Mouse (Mus musculus) embryonic facial prominence, embryonic 11.5 days (tissue): ENCODE data around the gene Cox7a2l. TPM values are rescaled to one million over a fixed set of nuclear protein-coding genes. Genes with fewer than 3 reads are reported as not detected.

ENCODE experiments used
- ATAC-seq: fragments of 200-750 bp; cut with Nextera tagmentation; replicated peaks from 2 replicates; pipeline ENCODE4 v1.8.0; 2017; ENCODE audit warnings: low read depth; ENCODE audit not compliant: insufficient number of reproducible peaks, low FRiP score, low TSS enrichment
- DNase-seq: peaks from one replicate; pipeline ENCODE4 v3.0.0-alpha.2; 2015; ENCODE audit warnings: low spot score
- H3K27ac ChIP-seq: fragments of 300-500 bp; sonication (generic); replicated peaks from 2 replicates; pipeline ENCODE4 v1.5.1; 2014; ENCODE audit warnings: mild to moderate bottlenecking, low read depth, low read length, control low read depth
- H3K27me3 ChIP-seq: fragments of 300-500 bp; sonication (generic); 2 replicates; pipeline ENCODE4 v1.6.1; 2014; ENCODE audit warnings: mild to moderate bottlenecking, low read length, moderate library complexity, mixed read lengths; ENCODE audit not compliant: control insufficient read depth, insufficient read depth
- H3K36me3 ChIP-seq: fragments of 300-500 bp; sonication (generic); replicated peaks from 2 replicates; pipeline ENCODE4 v1.6.1; 2014; ENCODE audit warnings: low read depth, mild to moderate bottlenecking, low read length, moderate library complexity, mixed read lengths; ENCODE audit not compliant: control insufficient read depth, insufficient read depth
- H3K4me1 ChIP-seq: fragments of 300-500 bp; sonication (generic); 2 replicates; pipeline ENCODE4 v1.6.1; 2014; ENCODE audit warnings: low read length, mixed read lengths; ENCODE audit not compliant: control insufficient read depth, insufficient read depth
- H3K4me2 ChIP-seq: fragments of 300-500 bp; sonication (generic); 2 replicates; pipeline ENCODE4 v1.6.1; 2014; ENCODE audit warnings: low read depth, mild to moderate bottlenecking, control low read depth, low read length, moderate library complexity
- H3K4me3 ChIP-seq: fragments of 300-500 bp; sonication (generic); 2 replicates; pipeline ENCODE4 v1.5.1; 2014; ENCODE audit warnings: low read depth, low read length, control low read depth
- H3K9ac ChIP-seq: fragments of 300-500 bp; sonication (generic); replicated peaks from 2 replicates; pipeline ENCODE4 v1.6.1; 2014; ENCODE audit warnings: mild to moderate bottlenecking, control low read depth, low read length
- H3K9me3 ChIP-seq: fragments of 300-500 bp; sonication (generic); replicated peaks from 2 replicates; pipeline ENCODE4 v1.6.1; 2016; ENCODE audit warnings: mild to moderate bottlenecking, low read length, inconsistent platforms, mixed read lengths; ENCODE audit not compliant: control insufficient read depth
- WGBS: fragments of 180-500 bp; shearing (Covaris S2); extraction: QIAGEN DNeasy Blood & Tissue Kit; methylation state at CpG from one replicate; pipeline ENCODE4 v1.1.7; 2014; 5-methylcytosine and 5-hydroxymethylcytosine counted together
- polyA plus RNA-seq: library from polyadenylated mRNA; unstranded; fragments of >200 nt; fragmentation: Nextera tagmentation; extraction: Ambion mirVana; gene quantifications from 2 replicates; pipeline ENCODE4 v1.2.1, GENCODE M21; 2014

The Cox7a2l gene
- polyA plus RNA-seq, 1 experiment from 2014 or later = 164 TPM

- Histone ChIP-seq H3K27ac (no peak overlapping the region), H3K9me3 (no peaks in the 10 kb centered on the region), H3K36me3 (no peaks in the 10 kb centered on the region), H3K9ac (no peak overlapping the region), H3K4me3 (no peak overlapping the region), H3K27me3 (no peaks in the 10 kb centered on the region), H3K4me2 (no peak overlapping the region), H3K4me1 (no peaks in the 10 kb centered on the region)
- no peak for ATAC-seq
- no peak for DNase-seq
- 93% methylated on average over 7 of the region's 7 CpGs for WGBS
These were observed 37.9 kb upstream of the Cox7a2l start for GRCm38 (mm10) chr17:83554997-83555396.

- Histone ChIP-seq H3K4me1 (peaks cover 3% of the 10 kb centered on the region), H3K9me3 (no peaks in the 10 kb centered on the region), H3K4me2 (no peak overlapping the region), H3K4me3 (no peak overlapping the region), H3K27ac (no peak overlapping the region), H3K36me3 (no peaks in the 10 kb centered on the region), H3K9ac (no peak overlapping the region), H3K27me3 (peaks cover 19% of the 10 kb centered on the region)
- ATAC-seq = no peak
- no peak for DNase-seq
- WGBS = 24% methylated on average over 12 of the region's 12 CpGs
These were observed 31.5 kb upstream of the Cox7a2l start for GRCm38 (mm10) chr17:83548501-83549233.

GRCm38 (mm10) chr17:83547145-83547544 lies 30.0 kb upstream of the Cox7a2l start:
- ATAC-seq (no peak), DNase-seq (no peak)

GRCm38 (mm10) chr17:83545756-83546742 lies 28.9 kb upstream of the Cox7a2l start:
- Histone ChIP-seq H3K9me3 (no peaks in the 10 kb centered on the region), H3K4me2 (peak overlapping the region; percentile 5; the same call in 1 of the 2 replicates), H3K9ac (no peak overlapping the region), H3K36me3 (no peaks in the 10 kb centered on the region), H3K4me3 (peak overlapping the region; percentile 14; the same call in 1 of the 2 replicates), H3K27me3 (peaks cover 19% of the 10 kb centered on the region), H3K27ac (no peak overlapping the region), H3K4me1 (peaks cover 3% of the 10 kb centered on the region)
- WGBS = 7% methylated on average over 35 of the region's 35 CpGs
- peak; percentile 49 for DNase-seq
- no peak for ATAC-seq

More at GRCm38 (mm10) chr17:83547145-83547544, 30.0 kb upstream of the Cox7a2l start:
- H3K27me3 ChIP-seq = peaks cover 19% of the 10 kb centered on the region
- H3K9ac ChIP-seq = no peak overlapping the region
- WGBS = 36% methylated on average over 10 of the region's 10 CpGs
- H3K4me1 ChIP-seq = peaks cover 3% of the 10 kb centered on the region
- no peak overlapping the region for H3K27ac ChIP-seq
- H3K4me2 ChIP-seq = no peak overlapping the region
- H3K9me3 ChIP-seq = no peaks in the 10 kb centered on the region
- H3K4me3 ChIP-seq = no peak overlapping the region
- H3K36me3 ChIP-seq = no peaks in the 10 kb centered on the region

- peaks cover 19% of the 10 kb centered on the region for H3K27me3 ChIP-seq
- ATAC-seq = no peak
- DNase-seq = no peak
- no peaks in the 10 kb centered on the region for H3K36me3 ChIP-seq
- 79% methylated on average over 6 of the region's 6 CpGs for WGBS
- peaks cover 3% of the 10 kb centered on the region for H3K4me1 ChIP-seq
- H3K27ac ChIP-seq = no peak overlapping the region
- H3K9me3 ChIP-seq = no peaks in the 10 kb centered on the region
- no peak overlapping the region for H3K4me3 ChIP-seq
- H3K4me2 ChIP-seq = no peak overlapping the region
- no peak overlapping the region for H3K9ac ChIP-seq
These were observed 28.1 kb upstream of the Cox7a2l start for GRCm38 (mm10) chr17:83545259-83545658.

- 87% methylated on average over 2 of the region's 2 CpGs for WGBS
- no peak overlapping the region for H3K4me3 ChIP-seq
- no peak overlapping the region for H3K27ac ChIP-seq
- H3K9ac ChIP-seq = no peak overlapping the region
- H3K36me3 ChIP-seq = no peaks in the 10 kb centered on the region
- no peak for DNase-seq
- H3K4me1 ChIP-seq = peaks cover 3% of the 10 kb centered on the region
- H3K27me3 ChIP-seq = peaks cover 11% of the 10 kb centered on the region
- H3K9me3 ChIP-seq = no peaks in the 10 kb centered on the region
- no peak for ATAC-seq
- H3K4me2 ChIP-seq = no peak overlapping the region
These were observed 25.3 kb upstream of the Cox7a2l start for GRCm38 (mm10) chr17:83542424-83542823.

- Histone ChIP-seq H3K9me3 (no peaks in the 10 kb centered on the region), H3K9ac (no peak overlapping the region), H3K27me3 (peaks cover 2% of the 10 kb centered on the region; the same call in 1 of the 2 replicates), H3K4me2 (no peak overlapping the region), H3K4me3 (no peak overlapping the region), H3K4me1 (no peaks in the 10 kb centered on the region), H3K36me3 (no peaks in the 10 kb centered on the region), H3K27ac (no peak overlapping the region)
- ATAC-seq (no peak), DNase-seq (peak; percentile 43)
- 34% methylated on average over 12 of the region's 12 CpGs for WGBS
These were observed 22.3 kb upstream of the Cox7a2l start for GRCm38 (mm10) chr17:83539262-83540037.
